Mouse (Mus musculus) ES-E14 (cell line): ENCODE measurements around the gene Rpl10a. TPM values are rescaled to one million over a fixed set of nuclear protein-coding genes. Genes with fewer than 3 reads are reported as not detected.

Source experiments
- DNase-seq: peaks from one replicate; pipeline ENCODE4 v3.0.0-alpha.2; 2013; ENCODE audit warnings: low read depth, low spot score
- H3K27ac ChIP-seq: 2 replicates; pipeline ENCODE4 v1.5.1; 2012; ENCODE audit warnings: low read depth, mild to moderate bottlenecking, low read length, moderate library complexity, mixed read lengths; ENCODE audit not compliant: poor library complexity, insufficient read depth, severe bottlenecking
- H3K36me3 ChIP-seq: 2 replicates; pipeline ENCODE4 v1.6.1; 2012; ENCODE audit warnings: mild to moderate bottlenecking, low read length, moderate library complexity, mixed read lengths; ENCODE audit not compliant: control insufficient read depth, poor library complexity, insufficient read depth, severe bottlenecking
- H3K4me1 ChIP-seq, 2 experiments: fragments of 150-350 bp in 1 of 2; sonication (generic) in 1 of 2; 2 replicates each; pipeline ENCODE4 v1.6.1; 2012; ENCODE audit warnings: low read length in 2 of 2, mild to moderate bottlenecking in 1 of 2, mixed read lengths in 1 of 2; ENCODE audit not compliant: control insufficient read depth in 2 of 2, insufficient read depth in 2 of 2, poor library complexity in 1 of 2
- H3K4me3 ChIP-seq, 2 experiments: fragments of 150-350 bp in 1 of 2; sonication (generic) in 1 of 2; 2 replicates each; pipeline ENCODE4 v1.5.1; 2012; ENCODE audit warnings: low read length in 2 of 2, low read depth in 1 of 2, mild to moderate bottlenecking in 1 of 2, mixed read lengths in 1 of 2; ENCODE audit not compliant: insufficient read depth in 1 of 2, poor library complexity in 1 of 2, severe bottlenecking in 1 of 2
- H3K9ac ChIP-seq: 2 replicates; pipeline ENCODE4 v1.6.1; 2012; ENCODE audit warnings: low read depth, mild to moderate bottlenecking, low read length, mixed read lengths; ENCODE audit not compliant: poor library complexity, insufficient read depth, severe bottlenecking
- H3K9me3 ChIP-seq: fragments of 150-350 bp; sonication (generic); 2 replicates; pipeline ENCODE4 v1.6.1; 2012; ENCODE audit warnings: low read depth, mild to moderate bottlenecking, low read length; ENCODE audit not compliant: control insufficient read depth, insufficient read depth
- CHD2 ChIP-seq: IDR thresholded peaks from 2 replicates; pipeline ENCODE4 v1.6.1; 2014; ENCODE audit warnings: mild to moderate bottlenecking, low read depth, low read length, inconsistent platforms
- HCFC1 ChIP-seq: IDR thresholded peaks from 2 replicates; pipeline ENCODE4 v1.6.1; 2012; ENCODE audit warnings: low read length, inconsistent platforms, borderline replicate concordance; ENCODE audit not compliant: insufficient read depth
- MAFK ChIP-seq: IDR thresholded peaks from 2 replicates; pipeline ENCODE4 v1.6.1; 2014; ENCODE audit warnings: mild to moderate bottlenecking, low read depth, low read length, inconsistent platforms; ENCODE audit not compliant: insufficient read depth
- ZC3H11A ChIP-seq: IDR thresholded peaks from 2 replicates; pipeline ENCODE4 v1.6.1; 2012; ENCODE audit warnings: low read depth, mild to moderate bottlenecking, inconsistent platforms, low read length, borderline replicate concordance
- ZNF384 ChIP-seq: IDR thresholded peaks from 2 replicates; pipeline ENCODE4 v1.6.1; 2012; ENCODE audit warnings: low read depth, low read length, inconsistent platforms
- in situ Hi-C, 2 experiments: fragments of 600-800 bp; cut with MboI; formaldehyde crosslinking; loops; one replicate each; pipeline ENCODE4 v1.15.1; 2025; ENCODE audit warnings: low sequenced_read_pairs in 2 of 2, inconsistent platforms in 1 of 2; ENCODE audit not compliant: unreplicated experiment in 2 of 2
- total RNA-seq: library from RNA; depleted of rRNA; stranded (reverse); fragments of 300-350 nt; gene quantifications from 2 replicates; pipeline ENCODE4 v1.2.3, GENCODE M21; 2012

The Rpl10a gene
- total RNA-seq, 1 experiment, result 2,234 TPM

DNA sequence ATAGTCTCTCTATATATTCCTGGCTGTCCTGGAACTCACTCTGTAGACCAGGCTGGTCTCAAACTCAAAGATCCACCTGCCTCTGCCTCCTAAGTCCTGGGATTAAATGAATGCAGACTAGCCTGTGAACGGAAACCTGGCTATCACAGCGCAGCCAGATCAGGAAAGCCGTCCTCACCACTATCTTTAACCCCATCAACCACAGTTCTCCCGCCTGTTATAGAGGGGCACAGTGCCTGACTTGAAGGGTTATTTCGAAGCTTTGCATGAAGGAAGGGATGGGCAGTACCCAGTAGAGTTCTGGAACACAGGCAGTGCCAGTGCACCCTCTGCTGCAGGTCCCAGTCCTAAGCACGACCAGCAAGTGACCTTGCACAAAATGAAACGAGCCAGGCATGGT, 36.9 kb upstream of the Rpl10a start:
- Histone ChIP-seq H3K9me3 (no peaks in the 10 kb centered on the region), H3K4me1 (peaks cover 0 to 8% of the 10 kb centered on the region in 2 experiments; a peak in 1 of 4 replicates), H3K4me3 (no peak overlapping the region), H3K27ac (no peak overlapping the region), H3K9ac (no peak overlapping the region), H3K36me3 (no peaks in the 10 kb centered on the region)
- TF ChIP-seq CHD2, result no peak
- TF ChIP-seq HCFC1, result no peak
- no peak for TF ChIP-seq MAFK
- TF ChIP-seq ZC3H11A, result no peak
- no peak for TF ChIP-seq ZNF384
- no peak for DNase-seq
- in situ Hi-C loops, result no loop called here

GRCm38 (mm10) chr17:28293716-28294115, 34.6 kb upstream of the Rpl10a start:
- no peak overlapping the region for H3K4me3 ChIP-seq
- no peak overlapping the region for H3K27ac ChIP-seq
- no peak for TF ChIP-seq ZNF384
- TF ChIP-seq CHD2, result no peak
- no peak for TF ChIP-seq HCFC1
- no peak for TF ChIP-seq MAFK
- no peak for TF ChIP-seq ZC3H11A
- H3K9ac ChIP-seq, result no peak overlapping the region
- H3K4me1 ChIP-seq, result peaks cover 0 to 8% of the 10 kb centered on the region in 2 experiments; a peak in 1 of 4 replicates
- DNase-seq, result no peak
- peaks cover 2% of the 10 kb centered on the region; the same call in 1 of the 2 replicates for H3K36me3 ChIP-seq
- no peaks in the 10 kb centered on the region for H3K9me3 ChIP-seq
- in situ Hi-C loops, result no loop called here

DNA sequence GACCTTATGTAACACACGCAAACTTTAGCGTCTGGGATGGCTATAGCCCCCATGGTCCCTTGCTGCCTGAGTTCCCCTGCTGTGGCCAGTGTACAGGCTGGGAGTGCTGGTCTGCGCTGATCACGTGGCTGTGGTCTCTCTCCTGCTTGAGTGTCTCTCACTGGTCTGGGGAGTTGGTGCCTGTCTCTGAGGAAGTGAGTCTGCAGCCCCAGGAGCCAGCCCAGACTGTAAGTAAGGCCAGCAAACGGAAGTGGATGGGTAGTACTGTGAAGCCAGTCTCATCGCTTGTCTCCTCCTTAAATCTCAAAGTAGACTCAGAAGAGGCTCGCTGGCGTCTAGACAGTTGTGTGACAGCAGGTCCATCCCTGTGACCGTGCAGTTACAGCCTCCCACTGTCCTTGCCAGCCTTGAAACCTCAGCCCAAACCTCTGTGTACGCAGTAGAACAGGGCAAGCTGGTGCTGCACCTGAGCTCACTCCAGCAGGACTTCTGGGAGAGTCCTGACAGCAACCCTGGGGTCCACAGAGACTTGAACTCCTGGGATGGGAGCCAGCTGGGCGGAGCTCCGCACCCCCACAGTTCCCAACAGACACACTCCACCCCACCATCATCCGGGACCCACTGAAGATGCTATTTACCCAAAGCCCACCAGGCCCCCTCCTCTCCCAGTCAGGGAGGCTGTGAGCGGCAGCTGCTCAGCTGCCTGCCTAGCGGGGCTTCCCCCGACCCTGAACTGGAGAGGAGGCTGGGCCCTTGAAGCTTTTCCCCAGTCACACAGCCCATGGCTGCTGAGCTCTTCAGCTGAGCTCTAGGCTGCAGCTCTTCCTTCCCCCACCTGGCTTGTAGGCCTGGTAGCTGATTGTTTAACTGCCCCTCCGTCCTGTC, 33.6 kb upstream of the Rpl10a start:
- Histone ChIP-seq H3K36me3 (peaks cover 2% of the 10 kb centered on the region; the same call in 1 of the 2 replicates), H3K27ac (no peak overlapping the region), H3K9ac (no peak overlapping the region), H3K4me1 (peaks cover 0 to 12% of the 10 kb centered on the region in 2 experiments; a peak in 1 of 4 replicates), H3K9me3 (no peaks in the 10 kb centered on the region), H3K4me3 (no peak overlapping the region)
- no peak for DNase-seq
- in situ Hi-C loops, result no loop called here
- no peak for TF ChIP-seq HCFC1
- TF ChIP-seq MAFK, result no peak
- TF ChIP-seq CHD2, result no peak
- no peak for TF ChIP-seq ZC3H11A
- no peak for TF ChIP-seq ZNF384

DNA sequence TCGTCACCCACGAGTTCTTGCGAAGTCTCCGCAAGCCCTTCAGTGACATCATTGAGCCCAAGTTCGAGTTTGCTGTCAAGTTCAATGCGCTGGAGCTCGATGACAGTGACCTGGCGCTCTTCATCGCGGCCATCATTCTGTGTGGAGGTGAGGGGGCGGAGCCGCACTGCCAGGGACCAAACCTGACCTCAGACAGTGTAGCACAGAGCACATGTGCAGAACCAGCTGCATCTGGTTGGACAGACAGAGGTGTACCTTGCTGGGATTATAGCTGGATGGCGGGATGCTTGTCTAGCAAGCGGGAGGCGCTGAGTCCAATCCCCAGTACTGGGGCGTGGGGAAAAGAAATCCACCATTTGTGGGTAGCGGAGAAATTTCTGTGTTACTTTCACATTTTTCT, 29.4 kb upstream of the Rpl10a start:
- H3K4me1 ChIP-seq, result peaks cover 0 to 26% of the 10 kb centered on the region in 2 experiments; a peak in 2 of 4 replicates
- peaks cover 2% of the 10 kb centered on the region; the same call in 1 of the 2 replicates for H3K36me3 ChIP-seq
- in situ Hi-C loops, result no loop called here
- peak overlapping the region; percentile 29; the same call in 1 of the 2 replicates for H3K9ac ChIP-seq
- no peak overlapping the region for H3K27ac ChIP-seq
- DNase-seq, result no peak
- no peaks in the 10 kb centered on the region for H3K9me3 ChIP-seq
- no peak for TF ChIP-seq ZC3H11A
- no peak for TF ChIP-seq CHD2
- peak overlapping the region in 1 of 2 experiments; percentile 27; a peak in 2 of 4 replicates for H3K4me3 ChIP-seq
